Mouse (Mus musculus): ENCODE results near the gene Gaa. TPM values are rescaled to one million over a fixed set of nuclear protein-coding genes. Genes with fewer than 3 reads are reported as not detected.
A peak's percentile ranks its signal among the peaks of the same experiment; 100 is the strongest.

The Gaa gene
- 21.4 and 24.1 TPM in 2 replicates for polyA plus RNA-seq (2014; fragmentation: Nextera tagmentation; extraction: Ambion mirVana)

DNA sequence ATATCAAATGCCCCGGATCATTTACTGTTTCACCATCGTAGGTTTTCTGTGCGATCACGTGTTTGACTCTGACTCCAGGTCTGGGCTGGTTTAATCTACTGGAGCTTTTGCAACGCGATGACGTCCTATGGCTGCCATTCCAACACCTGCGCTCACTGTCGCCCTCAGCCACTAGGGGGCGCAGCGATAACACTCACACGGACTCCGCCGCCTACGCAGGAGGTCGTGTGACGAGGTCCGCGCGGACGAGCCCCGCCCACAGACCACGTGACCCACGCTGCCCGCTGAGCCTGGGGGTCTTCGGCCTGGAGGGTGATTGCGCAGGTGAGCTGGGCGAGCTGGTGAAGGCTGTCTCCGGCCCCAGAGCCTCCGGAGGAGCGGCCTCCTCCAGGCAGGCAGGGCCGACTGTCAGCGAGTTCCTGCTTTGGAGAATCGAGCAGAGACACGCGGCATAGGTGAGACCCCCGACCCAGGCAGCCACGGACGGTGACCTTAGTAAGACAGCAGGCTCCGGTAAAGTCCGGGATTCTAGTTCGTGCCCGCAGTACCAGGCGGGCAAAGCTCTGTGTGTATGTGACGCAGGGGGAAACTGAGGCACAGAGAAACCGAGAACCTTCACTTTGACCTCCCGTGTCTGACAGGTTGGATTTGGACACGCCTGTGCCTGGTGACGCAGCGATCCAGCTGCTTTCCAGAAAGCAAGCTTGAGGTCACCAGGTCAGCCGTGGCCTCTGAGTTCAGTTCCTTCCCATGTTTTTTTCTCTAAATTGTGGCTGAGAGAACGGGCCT, at the start of gene Gaa:
Gene Gaa (plus strand): TSS at position 120 of the 789 bp plus-strand sequence.
- H3K27ac ChIP-seq (ENCODE audit: low read depth, low read length), result no peak within 1 kb of the TSS

DNA sequence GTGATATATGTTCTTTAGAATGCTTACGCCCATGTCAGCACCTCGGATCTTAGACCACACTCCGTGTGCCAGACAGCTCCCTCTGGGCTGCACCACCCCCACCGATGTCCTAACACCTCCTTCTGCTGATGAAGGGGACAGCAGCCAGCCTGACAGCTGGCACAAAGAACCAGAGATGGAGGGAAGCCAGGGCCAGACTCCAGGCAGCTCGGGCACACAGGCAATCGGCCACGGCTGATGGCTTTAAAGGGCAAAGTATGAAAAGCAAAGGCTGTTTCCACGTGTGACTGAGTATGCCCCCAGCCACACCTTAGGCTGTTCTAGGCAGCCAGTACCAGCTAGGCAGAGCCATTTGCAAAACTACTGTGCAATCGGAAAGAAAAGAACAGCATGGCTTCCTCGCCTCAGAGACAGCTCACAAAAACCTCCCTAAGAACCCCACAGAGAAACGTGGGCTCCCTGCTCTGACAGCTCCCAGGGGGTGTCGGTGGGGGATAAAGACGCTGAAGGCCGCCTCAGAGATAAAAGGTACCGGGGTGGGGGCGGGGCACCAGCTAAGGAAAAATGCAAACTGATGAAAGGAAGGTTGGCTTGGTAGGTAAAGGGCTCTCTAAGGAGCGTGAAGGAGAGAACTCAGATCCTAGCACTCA, 47.7 kb upstream of the Gaa start:
- Histone ChIP-seq H3K9me3 (ENCODE audit: control insufficient read depth, low read length) (no peaks in the 10 kb centered on the region), H3K4me2 (ENCODE audit: low read depth) (no peak overlapping the region), H3K4me3 (ENCODE audit: low read depth, low read length) (no peak overlapping the region), H3K36me3 (ENCODE audit: control insufficient read depth, insufficient read depth, low read length) (no peaks in the 10 kb centered on the region), H3K27me3 (ENCODE audit: control insufficient read depth, insufficient read depth, low read length) (no peaks in the 10 kb centered on the region), H3K4me1 (ENCODE audit: control insufficient read depth, insufficient read depth, low read length) (peaks cover 27% of the 10 kb centered on the region), H3K9ac (ENCODE audit: low read length) (no peak overlapping the region), H3K27ac (ENCODE audit: low read depth, low read length) (no peak overlapping the region)
- 14% methylated on average over 17 of the region's 17 CpGs for WGBS
- no peak for ATAC-seq (ENCODE audit: insufficient read depth, low FRiP score, low TSS enrichment)
- no peak for DNase-seq (ENCODE audit: low spot score)

More for the DNA sequence above, at the start of gene Gaa:
- Histone ChIP-seq H3K4me2 (ENCODE audit: low read depth) (peak within 1 kb of the TSS; percentile 87), H3K27me3 (ENCODE audit: control insufficient read depth, insufficient read depth, low read length) (no peaks in the 10 kb centered on the region), H3K9ac (ENCODE audit: low read length) (peak within 1 kb of the TSS; percentile 53), H3K4me1 (ENCODE audit: control insufficient read depth, insufficient read depth, low read length) (0 out of 2 replicates have a peak, but pooled peaks cover 3% of the 10 kb centered on the region), H3K9me3 (ENCODE audit: control insufficient read depth, low read length) (no peaks in the 10 kb centered on the region), H3K4me3 (ENCODE audit: low read depth, low read length) (peak within 1 kb of the TSS; percentile 51), H3K36me3 (ENCODE audit: control insufficient read depth, insufficient read depth, low read length) (no peaks in the 10 kb centered on the region)
- ATAC-seq (ENCODE audit: insufficient read depth, low FRiP score, low TSS enrichment), result peak; percentile 76; the same call in 1 of the 2 replicates
- peak; percentile 96 for DNase-seq (ENCODE audit: low spot score)
- WGBS, result 6% methylated on average over 52 of the region's 52 CpGs

DNA sequence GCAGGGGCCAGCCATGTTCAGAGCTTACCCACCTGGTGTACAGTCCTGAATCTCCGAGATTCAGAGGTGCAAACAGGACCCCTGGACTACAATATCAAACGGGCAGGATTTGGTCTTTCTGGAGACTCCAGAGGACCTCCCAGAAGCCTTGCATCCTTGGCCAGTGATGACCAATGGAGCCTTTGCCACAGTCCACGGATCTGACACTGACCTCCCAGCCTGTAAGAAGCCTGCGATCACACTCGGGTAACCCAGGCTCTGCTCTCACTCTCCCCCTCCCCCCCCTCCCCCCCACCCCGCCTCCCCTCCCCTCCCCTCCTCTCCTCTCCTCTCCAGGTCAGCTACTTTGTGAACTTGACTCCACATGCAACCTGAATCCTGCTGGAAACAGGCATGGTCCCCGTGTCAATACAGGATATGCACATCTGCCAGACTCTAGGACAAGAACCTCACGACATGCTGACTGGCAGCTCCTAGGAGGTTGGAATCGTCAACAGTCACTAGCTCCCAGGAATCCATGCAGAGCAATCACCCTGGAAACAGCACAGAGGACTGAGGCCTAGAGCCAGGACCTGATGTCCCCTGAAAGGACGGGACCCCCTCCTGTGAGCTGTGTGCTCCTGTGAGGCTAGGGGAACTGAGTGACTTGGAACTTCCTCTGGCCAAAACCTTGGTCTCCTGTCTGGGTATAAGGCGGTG, 45.7 kb upstream of the Gaa start:
- H3K9ac ChIP-seq (ENCODE audit: low read length), result no peak overlapping the region
- H3K4me2 ChIP-seq (ENCODE audit: low read depth), result no peak overlapping the region
- ATAC-seq (ENCODE audit: insufficient read depth, low FRiP score, low TSS enrichment) (no peak), DNase-seq (ENCODE audit: low spot score) (no peak)
- 45% methylated on average over 10 of the region's 11 CpGs for WGBS
- no peak overlapping the region for H3K27ac ChIP-seq (ENCODE audit: low read depth, low read length)
- no peaks in the 10 kb centered on the region for H3K36me3 ChIP-seq (ENCODE audit: control insufficient read depth, insufficient read depth, low read length)
- peaks cover 28% of the 10 kb centered on the region for H3K4me1 ChIP-seq (ENCODE audit: control insufficient read depth, insufficient read depth, low read length)
- no peaks in the 10 kb centered on the region for H3K27me3 ChIP-seq (ENCODE audit: control insufficient read depth, insufficient read depth, low read length)
- H3K9me3 ChIP-seq (ENCODE audit: control insufficient read depth, low read length), result no peaks in the 10 kb centered on the region
- H3K4me3 ChIP-seq (ENCODE audit: low read depth, low read length), result no peak overlapping the region

DNA sequence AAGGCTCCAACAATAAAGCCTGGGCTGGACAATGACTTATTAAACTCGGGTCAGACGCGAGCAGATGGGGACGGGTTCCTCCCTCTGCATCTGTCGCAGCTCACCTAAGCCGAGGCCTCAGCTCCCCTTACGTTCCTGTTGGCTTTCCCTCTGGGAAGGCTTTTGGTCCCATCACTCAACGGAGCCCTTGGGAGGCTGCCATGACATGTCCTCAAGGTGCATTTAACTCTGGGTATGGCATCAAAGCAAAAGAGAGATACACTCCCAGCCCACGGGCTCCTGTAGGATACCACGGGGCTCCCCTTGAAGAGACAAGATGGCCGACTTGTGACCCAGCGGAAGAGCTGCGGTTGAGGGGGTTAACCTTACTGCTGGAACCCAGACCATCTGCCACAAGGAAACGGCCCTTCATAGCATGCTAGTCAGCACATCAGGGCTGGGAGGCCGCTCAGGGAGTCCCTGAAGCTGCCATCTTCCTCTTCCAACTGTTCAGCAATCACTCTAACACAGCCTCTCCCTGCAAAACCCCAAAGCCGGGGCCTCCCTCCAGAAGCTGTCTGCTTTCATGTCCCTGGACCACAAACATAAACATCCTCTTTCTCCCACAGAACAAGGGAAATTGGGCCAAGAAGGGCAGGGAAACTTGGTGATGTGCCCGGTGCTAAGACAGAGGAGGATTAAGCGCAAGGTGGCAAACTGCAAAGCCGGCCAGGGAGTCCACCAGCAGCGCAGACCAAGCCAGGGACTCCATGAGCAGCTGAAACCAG, 44.4 kb upstream of the Gaa start:
- DNase-seq (ENCODE audit: low spot score), result no peak
- H3K9ac ChIP-seq (ENCODE audit: low read length), result no peak overlapping the region
- no peak for ATAC-seq (ENCODE audit: insufficient read depth, low FRiP score, low TSS enrichment)

DNA sequence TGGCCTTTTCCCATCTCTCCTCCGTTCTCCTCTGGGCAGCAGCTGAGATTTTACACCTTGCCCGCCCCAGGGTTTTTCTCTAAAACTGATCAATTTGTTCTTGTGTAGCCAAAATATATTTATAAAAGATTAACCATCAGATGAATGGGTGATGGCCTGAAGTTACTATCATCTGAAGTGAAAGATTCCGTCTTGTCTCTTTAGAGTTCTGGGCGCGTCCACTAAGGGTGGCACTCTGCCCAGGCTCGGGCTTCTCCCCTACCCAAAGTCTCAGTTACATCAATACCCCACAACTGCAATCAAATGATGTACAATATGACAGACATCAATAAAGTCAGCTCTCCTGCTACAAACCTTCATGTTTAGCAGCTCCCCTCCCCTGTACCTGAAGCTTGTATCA, 42.8 kb upstream of the Gaa start:
- H3K27me3 ChIP-seq (ENCODE audit: control insufficient read depth, insufficient read depth, low read length), result no peaks in the 10 kb centered on the region
- H3K9ac ChIP-seq (ENCODE audit: low read length), result no peak overlapping the region
- DNase-seq (ENCODE audit: low spot score) (no peak), ATAC-seq (ENCODE audit: insufficient read depth, low FRiP score, low TSS enrichment) (no peak)
- no peak overlapping the region for H3K27ac ChIP-seq (ENCODE audit: low read depth, low read length)
- no peaks in the 10 kb centered on the region for H3K36me3 ChIP-seq (ENCODE audit: control insufficient read depth, insufficient read depth, low read length)
- H3K4me3 ChIP-seq (ENCODE audit: low read depth, low read length), result no peak overlapping the region
- no peaks in the 10 kb centered on the region for H3K9me3 ChIP-seq (ENCODE audit: control insufficient read depth, low read length)
- WGBS, result 97% methylated on average over 6 of the region's 6 CpGs
- no peak overlapping the region for H3K4me2 ChIP-seq (ENCODE audit: low read depth)
- peaks cover 34% of the 10 kb centered on the region for H3K4me1 ChIP-seq (ENCODE audit: control insufficient read depth, insufficient read depth, low read length)

More for the DNA sequence above, 44.4 kb upstream of the Gaa start:
- WGBS, result 89% methylated on average over 20 of the region's 20 CpGs
- Histone ChIP-seq H3K9me3 (ENCODE audit: control insufficient read depth, low read length) (no peaks in the 10 kb centered on the region), H3K4me3 (ENCODE audit: low read depth, low read length) (no peak overlapping the region), H3K4me2 (ENCODE audit: low read depth) (no peak overlapping the region), H3K27ac (ENCODE audit: low read depth, low read length) (no peak overlapping the region; the same call in 1 of the 2 replicates), H3K4me1 (ENCODE audit: control insufficient read depth, insufficient read depth, low read length) (peaks cover 32% of the 10 kb centered on the region), H3K36me3 (ENCODE audit: control insufficient read depth, insufficient read depth, low read length) (no peaks in the 10 kb centered on the region), H3K27me3 (ENCODE audit: control insufficient read depth, insufficient read depth, low read length) (no peaks in the 10 kb centered on the region)

DNA sequence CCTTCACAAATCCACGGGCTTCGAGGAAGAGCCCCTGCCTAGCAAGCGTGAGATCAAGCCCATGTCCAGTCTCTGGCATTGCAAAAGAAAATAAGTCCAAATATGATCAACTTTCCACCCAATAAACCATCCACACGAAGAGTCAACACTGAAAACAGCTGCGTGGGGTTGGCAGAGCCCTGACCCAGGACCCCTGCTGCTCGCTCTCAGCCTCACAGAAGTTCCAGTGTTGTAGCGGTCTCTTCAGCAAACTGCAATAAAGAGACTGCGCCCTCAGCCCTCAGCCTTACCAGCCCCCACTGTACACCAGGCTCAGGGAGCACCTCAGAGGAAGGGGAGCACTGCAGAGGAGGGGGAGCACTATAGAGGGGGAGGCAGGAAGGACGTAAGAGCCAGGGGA, 42.1 kb upstream of the Gaa start:
- WGBS, result 63% methylated on average over 9 of the region's 9 CpGs
- H3K9me3 ChIP-seq (ENCODE audit: control insufficient read depth, low read length), result no peaks in the 10 kb centered on the region
- H3K4me2 ChIP-seq (ENCODE audit: low read depth), result no peak overlapping the region
- ATAC-seq (ENCODE audit: insufficient read depth, low FRiP score, low TSS enrichment), result no peak
- H3K4me1 ChIP-seq (ENCODE audit: control insufficient read depth, insufficient read depth, low read length), result peaks cover 28% of the 10 kb centered on the region
- H3K36me3 ChIP-seq (ENCODE audit: control insufficient read depth, insufficient read depth, low read length), result no peaks in the 10 kb centered on the region
- no peak overlapping the region for H3K27ac ChIP-seq (ENCODE audit: low read depth, low read length)
- no peak for DNase-seq (ENCODE audit: low spot score)
- no peaks in the 10 kb centered on the region for H3K27me3 ChIP-seq (ENCODE audit: control insufficient read depth, insufficient read depth, low read length)
- no peak overlapping the region for H3K4me3 ChIP-seq (ENCODE audit: low read depth, low read length)
- H3K9ac ChIP-seq (ENCODE audit: low read length), result no peak overlapping the region

DNA sequence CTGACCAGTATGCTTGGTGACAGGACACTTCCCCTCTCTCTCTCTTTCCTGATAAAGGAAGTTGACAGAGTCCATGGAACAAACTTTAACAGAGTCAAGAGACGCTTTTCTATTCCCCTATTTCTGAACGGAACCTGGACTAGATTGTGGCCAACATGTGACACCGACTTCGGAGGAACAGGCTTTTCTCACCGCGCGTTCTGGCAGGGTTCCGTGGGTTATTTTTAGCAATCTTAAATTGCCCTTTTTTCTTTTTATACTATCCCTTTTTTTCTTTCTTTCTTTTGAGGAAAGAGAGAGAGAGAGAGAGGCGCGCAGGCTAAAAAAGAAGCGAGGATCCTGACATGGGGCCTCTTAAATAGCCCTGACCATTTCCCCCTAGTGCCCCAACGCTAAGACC, 40.1 kb upstream of the Gaa start:
- 6% methylated on average over 12 of the region's 12 CpGs for WGBS
- Histone ChIP-seq H3K27ac (ENCODE audit: low read depth, low read length) (peak overlapping the region; percentile 89; the same call in 1 of the 2 replicates), H3K9me3 (ENCODE audit: control insufficient read depth, low read length) (no peaks in the 10 kb centered on the region), H3K4me3 (ENCODE audit: low read depth, low read length) (peak overlapping the region; percentile 80), H3K4me2 (ENCODE audit: low read depth) (peak overlapping the region; percentile 97), H3K4me1 (ENCODE audit: control insufficient read depth, insufficient read depth, low read length) (peaks cover 28% of the 10 kb centered on the region), H3K36me3 (ENCODE audit: control insufficient read depth, insufficient read depth, low read length) (no peaks in the 10 kb centered on the region), H3K9ac (ENCODE audit: low read length) (peak overlapping the region; percentile 88), H3K27me3 (ENCODE audit: control insufficient read depth, insufficient read depth, low read length) (no peaks in the 10 kb centered on the region)
- ATAC-seq (ENCODE audit: insufficient read depth, low FRiP score, low TSS enrichment) (no peak), DNase-seq (ENCODE audit: low spot score) (no peak)

DNA sequence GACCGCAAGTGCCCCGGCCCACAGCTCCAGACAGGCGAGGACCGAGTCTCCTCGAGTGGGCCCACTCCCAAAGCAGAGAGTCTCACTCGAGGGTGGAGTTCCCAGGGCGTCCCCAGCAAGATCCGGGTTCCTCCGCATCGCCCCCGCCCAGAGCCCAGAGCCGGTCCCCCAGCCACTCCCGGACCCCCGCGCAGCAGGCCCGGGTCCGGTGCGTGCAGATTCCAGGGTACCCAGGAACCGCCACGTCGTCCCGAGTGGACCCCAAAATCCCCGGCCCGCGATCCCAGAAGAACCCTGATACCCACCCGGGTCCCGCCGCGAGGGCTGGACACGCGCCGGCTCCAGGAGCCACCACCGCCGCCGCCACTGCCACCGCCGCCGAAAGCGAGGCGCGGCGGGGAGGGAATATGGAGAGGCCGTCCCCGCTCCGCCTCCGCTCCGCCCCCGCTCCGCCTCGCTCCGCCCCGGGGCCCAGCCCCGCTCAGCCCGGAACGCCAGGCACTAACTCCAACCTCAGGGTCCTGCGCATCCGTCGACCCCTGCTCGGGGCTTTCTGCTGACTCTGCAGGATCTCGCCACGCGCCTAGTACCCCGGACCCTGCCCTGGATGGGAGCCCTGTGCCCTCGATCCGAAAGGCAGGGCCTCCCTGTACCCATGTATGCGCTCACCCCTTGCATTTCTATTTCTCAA, 39.5 kb upstream of the Gaa start, which contains the start of the genes Tbc1d16 and Ccdc40:
Gene Tbc1d16 (minus strand): TSS at position 409 of the 691 bp plus-strand sequence.
Gene Ccdc40 (plus strand): TSS at position 482 of the 691 bp plus-strand sequence.
- H3K4me1 ChIP-seq (ENCODE audit: control insufficient read depth, insufficient read depth, low read length), result peaks cover 28% of the 10 kb centered on the region
- WGBS, result under 1% methylated on average over 38 of the region's 66 CpGs

More for the DNA sequence above, 39.5 kb upstream of the Gaa start, which contains the start of the genes Tbc1d16 and Ccdc40:
- H3K36me3 ChIP-seq (ENCODE audit: control insufficient read depth, insufficient read depth, low read length), result no peaks in the 10 kb centered on the region
- H3K27me3 ChIP-seq (ENCODE audit: control insufficient read depth, insufficient read depth, low read length), result no peaks in the 10 kb centered on the region
- H3K9me3 ChIP-seq (ENCODE audit: control insufficient read depth, low read length), result no peaks in the 10 kb centered on the region
- peak; percentile 92 for DNase-seq (ENCODE audit: low spot score)
- peak within 1 kb of the TSS; percentile 89 for H3K27ac ChIP-seq (ENCODE audit: low read depth, low read length)
- peak within 1 kb of the TSS; percentile 97 for H3K4me2 ChIP-seq (ENCODE audit: low read depth)
- H3K9ac ChIP-seq (ENCODE audit: low read length), result peak within 1 kb of the TSS; percentile 88
- peak within 1 kb of the TSS; percentile 80 for H3K4me3 ChIP-seq (ENCODE audit: low read depth, low read length)
- ATAC-seq (ENCODE audit: insufficient read depth, low FRiP score, low TSS enrichment), result peak; percentile 86
